Mouse (Mus musculus) skeletal muscle tissue, adult 2 months (tissue): ENCODE data around the gene Snrnp27.

ENCODE experiments used
- DNase-seq: peaks from one replicate; pipeline ENCODE4 v3.0.0-alpha.2; 2012; ENCODE audit warnings: low read depth, low spot score

Gene Snrnp27

GRCm38 (mm10) chr6:86665076-86665475, 19.2 kb downstream of the Snrnp27 start:
- DNase-seq = no peak

GRCm38 (mm10) chr6:86660161-86660877, 24.0 kb downstream of the Snrnp27 start:
- DNase-seq = no peak

GRCm38 (mm10) chr6:86658501-86658900, 25.8 kb downstream of the Snrnp27 start:
- no peak for DNase-seq

GRCm38 (mm10) chr6:86654270-86654916, 29.9 kb downstream of the Snrnp27 start:
- no peak for DNase-seq

- no peak for DNase-seq
These were observed 31.3 kb downstream of the Snrnp27 start for GRCm38 (mm10) chr6:86653026-86653425.

GRCm38 (mm10) chr6:86646143-86646542, 38.2 kb downstream of the Snrnp27 start:
- no peak for DNase-seq

GRCm38 (mm10) chr6:86645551-86645950, 38.8 kb downstream of the Snrnp27 start:
- no peak for DNase-seq

GRCm38 (mm10) chr6:86644775-86645400, 39.4 kb downstream of the Snrnp27 start:
- no peak for DNase-seq

- DNase-seq = no peak
These were observed 42.6 kb downstream of the Snrnp27 start for GRCm38 (mm10) chr6:86641716-86642115.

GRCm38 (mm10) chr6:86640776-86641175, 43.5 kb downstream of the Snrnp27 start:
- DNase-seq = no peak

- DNase-seq = no peak
These were observed 44.2 kb downstream of the Snrnp27 start for GRCm38 (mm10) chr6:86640161-86640560.

GRCm38 (mm10) chr6:86639180-86640160, 44.9 kb downstream of the Snrnp27 start:
- no peak for DNase-seq

- DNase-seq = no peak
These were observed 45.9 kb downstream of the Snrnp27 start for GRCm38 (mm10) chr6:86638434-86638833.

- no peak for DNase-seq
These were observed 46.5 kb downstream of the Snrnp27 start for GRCm38 (mm10) chr6:86637860-86638259.

GRCm38 (mm10) chr6:86637171-86637835, 47.0 kb downstream of the Snrnp27 start:
- no peak for DNase-seq

GRCm38 (mm10) chr6:86636495-86636894, 47.8 kb downstream of the Snrnp27 start:
- no peak for DNase-seq

GRCm38 (mm10) chr6:86630141-86630540, 54.2 kb downstream of the Snrnp27 start:
- no peak for DNase-seq

- DNase-seq = no peak
These were observed 56.4 kb downstream of the Snrnp27 start, which contains the start of gene Asprv1 for GRCm38 (mm10) chr6:86627946-86628345. Gene Asprv1, plus strand, starts transcription at chr6:86628164.
